Mouse (Mus musculus): ENCODE results near the gene Ak5.

- TF ChIP-seq ZC3H11A (IDR thresholded peaks at IDR 0.05; ENCODE audit: low read depth, low read length) (no peak), POLR2A (IDR thresholded peaks at IDR 0.05; ENCODE audit: low read depth, low read length) (no peak), CTCF (conservative IDR thresholded peaks at IDR 0.05 in 1 of 2, IDR thresholded peaks at IDR 0.05 in 1 of 2; ENCODE audit: low read depth in 2 of 2, low read length in 2 of 2) (no peak), EP300 (IDR thresholded peaks at IDR 0.05; ENCODE audit: low read length) (no peak), MXI1 (IDR thresholded peaks at IDR 0.05; ENCODE audit: low read depth, low read length) (no peak), ELF1 (IDR thresholded peaks at IDR 0.05; ENCODE audit: low read depth, low read length) (no peak), USF1 (IDR thresholded peaks at IDR 0.05; ENCODE audit: low read depth, low read length) (no peak), ZMIZ1 (IDR thresholded peaks at IDR 0.05; ENCODE audit: low read depth, low read length) (no peak), POLR2AphosphoS2 (IDR thresholded peaks at IDR 0.05; ENCODE audit: low read depth, low read length) (no peak), NELFE (IDR thresholded peaks at IDR 0.05; ENCODE audit: low read depth, low read length) (no peak)
Observed at GRCm38 (mm10) chr3:152558106-152558505, 110.1 kb downstream of the Ak5 start.

All from CH12.LX (cell line).